Mouse (Mus musculus) 416B (cell line): ENCODE measurements at regions not wholly inside any gene's neighbourhood (a gene's known extent, or its start where the extent isn't known, plus 50 kb on each side); places are given as distances from the start of the nearest gene placed in this dataset.

ENCODE experiments used
- DNase-seq: peaks from one replicate; pipeline ENCODE4 v3.0.0; 2011; ENCODE audit warnings: low read depth

GRCm38 (mm10) chr6:67151515-67151914, 86.5 kb upstream of the Serbp1 start:
- DNase-seq: no peak

GRCm38 (mm10) chr6:67149425-67149824, 88.6 kb upstream of the Serbp1 start:
- DNase-seq: no peak

- DNase-seq: no peak
Measured at GRCm38 (mm10) chr6:67146708-67147107, 91.3 kb upstream of the Serbp1 start.

GRCm38 (mm10) chr6:67145969-67146368, 92.0 kb upstream of the Serbp1 start:
- no peak for DNase-seq

- no peak for DNase-seq
Measured at GRCm38 (mm10) chr6:67144946-67145716, 92.8 kb upstream of the Serbp1 start.

- DNase-seq: peak; percentile 60
Measured at GRCm38 (mm10) chr6:67142179-67142578, 95.8 kb upstream of the Serbp1 start.

- no peak for DNase-seq
Measured at GRCm38 (mm10) chr6:67140645-67141250, 97.2 kb upstream of the Serbp1 start.

GRCm38 (mm10) chr6:67139012-67139375, 99.0 kb upstream of the Serbp1 start:
- DNase-seq: no peak

- DNase-seq: no peak
Measured at GRCm38 (mm10) chr6:67138302-67139011, 99.5 kb upstream of the Serbp1 start.

- no peak for DNase-seq
Measured at GRCm38 (mm10) chr6:67137482-67137881, 100.2 kb upstream of the Gadd45a start.

GRCm38 (mm10) chr6:67134915-67135314, 97.7 kb upstream of the Gadd45a start:
- DNase-seq: no peak

GRCm38 (mm10) chr6:67130540-67131301, 93.5 kb upstream of the Gadd45a start:
- DNase-seq: no peak

- no peak for DNase-seq
Measured at GRCm38 (mm10) chr6:67129626-67130025, 92.4 kb upstream of the Gadd45a start.

GRCm38 (mm10) chr6:67128503-67129463, 91.5 kb upstream of the Gadd45a start:
- no peak for DNase-seq

- DNase-seq: no peak
Measured at GRCm38 (mm10) chr6:67127727-67128126, 90.5 kb upstream of the Gadd45a start.

- DNase-seq: no peak
Measured at GRCm38 (mm10) chr6:67125715-67126312, 88.6 kb upstream of the Gadd45a start.

GRCm38 (mm10) chr6:67124089-67124488, 86.8 kb upstream of the Gadd45a start:
- no peak for DNase-seq

- no peak for DNase-seq
Measured at GRCm38 (mm10) chr6:67123071-67123470, 85.8 kb upstream of the Gadd45a start.

- DNase-seq: no peak
Measured at GRCm38 (mm10) chr6:67116306-67116705, 79.0 kb upstream of the Gadd45a start.

GRCm38 (mm10) chr6:67115505-67116303, 78.4 kb upstream of the Gadd45a start:
- no peak for DNase-seq
